Mouse (Mus musculus): Measurements from ENCODE around the gene Iffo2. TPM values are rescaled to one million over a fixed set of nuclear protein-coding genes. Genes with fewer than 3 reads are reported as not detected.

Iffo2 gene
- polyA plus RNA-seq, 1 experiment from 2014 or later = 2.2 TPM

DNA sequence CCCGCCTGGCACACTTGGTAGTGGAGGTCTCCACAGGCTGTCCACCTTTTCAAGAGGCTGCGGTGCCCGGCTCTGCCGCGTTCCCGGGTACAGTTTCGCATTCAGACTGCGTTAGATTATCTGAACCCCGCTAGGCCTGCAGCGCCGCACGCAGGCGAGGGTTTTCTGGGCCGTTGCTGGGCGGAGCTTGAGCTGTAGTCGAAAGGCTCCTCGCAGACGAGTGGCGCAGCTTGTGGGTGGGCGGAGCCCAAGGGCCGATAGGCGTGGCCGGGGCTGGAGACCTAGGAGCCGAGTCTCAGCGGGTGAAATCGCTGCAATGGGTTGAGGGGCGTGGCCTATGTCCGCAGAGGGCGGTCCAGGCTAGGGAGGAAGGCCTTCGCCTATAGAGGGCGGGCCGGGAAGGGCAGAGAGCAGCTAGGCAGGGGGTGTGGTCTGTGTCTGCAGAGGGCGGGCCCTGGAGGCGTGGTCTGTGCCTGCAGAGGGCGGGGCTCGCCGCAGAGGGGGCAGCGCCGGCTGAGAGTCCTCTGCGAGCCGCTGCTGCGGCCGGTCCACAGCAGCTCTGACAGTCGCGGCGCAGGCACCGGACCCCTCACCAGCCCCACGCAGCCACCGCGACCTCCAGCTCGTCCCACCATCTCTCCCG lies 43.9 kb downstream of the Iffo2 start:
- H3K4me1 ChIP-seq (replicated peaks; ENCODE audit: control insufficient read depth, insufficient read depth, low read length) = peaks cover 20% of the 10 kb centered on the region
- H3K9me3 ChIP-seq (ENCODE audit: control insufficient read depth, low read length) = no peaks in the 10 kb centered on the region
- H3K27me3 ChIP-seq (replicated peaks; ENCODE audit: control insufficient read depth, insufficient read depth, low read length) = peaks cover 31% of the 10 kb centered on the region
- peak overlapping the region; percentile 90 for H3K4me2 ChIP-seq
- 1% methylated on average over 40 of the region's 52 CpGs for WGBS
- H3K36me3 ChIP-seq (ENCODE audit: control insufficient read depth, insufficient read depth, low read length) = no peaks in the 10 kb centered on the region
- DNase-seq (ENCODE audit: low spot score) = peak; percentile 99
- peak overlapping the region; percentile 60; the same call in 1 of the 2 replicates for H3K27ac ChIP-seq (ENCODE audit: low read depth, low read length)
- peak overlapping the region; percentile 71 for H3K4me3 ChIP-seq (ENCODE audit: low read depth, low read length)
- H3K9ac ChIP-seq (ENCODE audit: low read depth, low read length) = peak overlapping the region; percentile 62
- peak; percentile 98 for ATAC-seq (replicated peaks; ENCODE audit: low FRiP score)

DNA sequence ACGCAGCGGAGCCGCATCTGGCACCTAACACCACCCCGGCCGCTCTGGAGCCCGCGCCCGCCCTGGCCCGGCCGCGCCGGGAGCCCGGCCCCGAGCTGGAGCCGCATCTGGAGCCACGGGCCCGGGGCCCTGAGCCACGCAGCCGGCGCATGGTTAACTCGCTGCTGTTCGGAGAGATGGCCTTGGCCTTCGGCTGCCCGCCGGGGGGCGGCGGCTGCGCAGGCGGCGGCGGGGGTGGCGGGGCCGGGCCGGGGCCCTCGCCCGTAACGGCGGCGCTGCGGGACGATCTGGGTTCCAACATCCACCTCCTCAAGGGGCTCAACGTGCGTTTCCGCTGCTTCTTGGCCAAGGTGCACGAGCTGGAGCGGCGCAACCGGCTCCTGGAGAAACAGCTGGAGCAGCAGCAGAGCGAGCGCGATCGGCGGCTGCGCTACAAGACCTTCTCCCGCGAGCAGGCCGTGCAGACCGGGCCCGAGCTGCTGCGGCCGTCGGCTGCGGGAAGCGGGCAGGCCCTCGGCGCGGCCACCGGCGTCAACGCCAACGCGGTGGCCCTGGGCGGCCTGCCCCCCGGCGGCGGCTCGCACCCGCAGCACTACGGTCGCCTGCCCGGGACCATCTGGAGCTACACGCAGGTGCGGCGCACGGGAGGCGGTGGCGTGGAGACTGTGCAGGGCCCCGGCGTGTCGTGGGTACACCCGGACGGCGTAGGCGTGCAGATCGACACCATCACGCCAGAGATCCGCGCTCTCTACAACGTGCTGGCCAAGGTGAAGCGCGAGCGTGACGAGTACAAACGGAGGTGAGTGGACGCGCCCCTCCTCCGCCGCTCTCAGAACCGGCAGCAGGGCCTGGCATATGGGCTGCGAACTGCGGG lies 44.7 kb downstream of the Iffo2 start:
- Histone ChIP-seq H3K27ac (ENCODE audit: low read depth, low read length) (peak overlapping the region; percentile 60), H3K9ac (ENCODE audit: low read depth, low read length) (peak overlapping the region; percentile 57), H3K4me2 (peak overlapping the region; percentile 90), H3K27me3 (replicated peaks; ENCODE audit: control insufficient read depth, insufficient read depth, low read length) (peaks cover 26% of the 10 kb centered on the region), H3K36me3 (ENCODE audit: control insufficient read depth, insufficient read depth, low read length) (no peaks in the 10 kb centered on the region), H3K4me3 (ENCODE audit: low read depth, low read length) (peak overlapping the region; percentile 71), H3K4me1 (replicated peaks; ENCODE audit: control insufficient read depth, insufficient read depth, low read length) (peaks cover 27% of the 10 kb centered on the region), H3K9me3 (ENCODE audit: control insufficient read depth, low read length) (no peaks in the 10 kb centered on the region)
- peak; percentile 57; the same call in 1 of the 2 replicates for ATAC-seq (replicated peaks; ENCODE audit: low FRiP score)
- no peak for DNase-seq (ENCODE audit: low spot score)
- WGBS = 1% methylated on average over 111 of the region's 111 CpGs

DNA sequence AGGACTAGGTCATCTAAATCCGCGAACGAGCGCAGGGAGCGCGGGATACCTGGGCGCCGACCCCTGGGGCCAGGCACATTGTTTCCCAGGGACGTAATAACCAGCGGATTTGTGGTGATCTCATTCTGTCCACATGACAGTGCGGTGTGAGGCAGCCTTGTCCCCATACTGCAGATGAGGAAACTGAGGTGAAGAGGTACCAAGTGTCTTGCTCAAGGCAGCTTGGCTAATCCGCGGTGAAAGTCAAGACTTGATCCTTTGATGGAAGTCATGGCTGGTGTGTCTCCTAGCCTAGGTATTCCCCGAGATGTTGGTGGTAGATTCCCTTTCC lies 45.3 kb downstream of the Iffo2 start:
- WGBS = 11% methylated on average over 14 of the region's 14 CpGs
- no peaks in the 10 kb centered on the region for H3K9me3 ChIP-seq (ENCODE audit: control insufficient read depth, low read length)
- H3K9ac ChIP-seq (ENCODE audit: low read depth, low read length) = peak overlapping the region; percentile 57
- H3K27ac ChIP-seq (ENCODE audit: low read depth, low read length) = peak overlapping the region; percentile 60; the same call in 1 of the 2 replicates
- peak overlapping the region; percentile 71 for H3K4me3 ChIP-seq (ENCODE audit: low read depth, low read length)
- ATAC-seq (replicated peaks; ENCODE audit: low FRiP score) = no peak
- peaks cover 33% of the 10 kb centered on the region for H3K4me1 ChIP-seq (replicated peaks; ENCODE audit: control insufficient read depth, insufficient read depth, low read length)
- H3K27me3 ChIP-seq (replicated peaks; ENCODE audit: control insufficient read depth, insufficient read depth, low read length) = peaks cover 26% of the 10 kb centered on the region
- H3K4me2 ChIP-seq = peak overlapping the region; percentile 90
- no peaks in the 10 kb centered on the region for H3K36me3 ChIP-seq (ENCODE audit: control insufficient read depth, insufficient read depth, low read length)
- no peak for DNase-seq (ENCODE audit: low spot score)

DNA sequence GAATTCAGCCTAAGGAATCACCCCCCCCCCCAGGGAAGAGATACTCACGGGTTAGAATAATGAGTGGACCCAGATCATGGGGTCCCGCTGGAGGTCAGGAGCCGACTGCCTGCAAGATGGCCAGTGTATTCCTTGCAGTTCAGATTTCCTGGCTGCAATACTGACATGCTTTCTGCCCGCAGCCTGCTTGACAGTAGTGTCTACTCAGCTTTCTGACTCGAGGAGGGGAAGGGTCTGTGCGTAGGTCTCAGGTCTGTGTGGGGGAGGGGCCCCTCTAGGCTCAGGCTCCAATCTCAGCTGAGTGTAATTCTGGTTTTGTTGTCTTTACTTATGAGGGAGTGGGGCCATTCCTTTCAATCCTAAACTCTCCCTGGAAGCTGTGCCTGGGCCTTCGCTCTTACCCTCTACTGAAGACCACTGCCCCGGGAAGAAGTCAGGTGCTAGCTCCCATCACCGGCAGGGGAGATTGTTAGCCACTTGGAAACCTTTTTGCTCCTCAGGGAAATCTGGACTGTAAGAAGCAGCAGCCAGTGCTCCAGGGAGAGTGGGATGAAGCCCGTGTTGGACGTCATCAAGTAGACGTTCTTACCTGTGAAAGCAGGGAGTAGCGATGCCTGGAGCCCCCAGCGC lies 46.0 kb downstream of the Iffo2 start:
- Histone ChIP-seq H3K9ac (ENCODE audit: low read depth, low read length) (no peak overlapping the region), H3K27ac (ENCODE audit: low read depth, low read length) (no peak overlapping the region), H3K4me3 (ENCODE audit: low read depth, low read length) (peak overlapping the region; percentile 71), H3K36me3 (ENCODE audit: control insufficient read depth, insufficient read depth, low read length) (no peaks in the 10 kb centered on the region), H3K4me2 (peak overlapping the region; percentile 90), H3K4me1 (replicated peaks; ENCODE audit: control insufficient read depth, insufficient read depth, low read length) (peaks cover 40% of the 10 kb centered on the region), H3K9me3 (ENCODE audit: control insufficient read depth, low read length) (no peaks in the 10 kb centered on the region), H3K27me3 (replicated peaks; ENCODE audit: control insufficient read depth, insufficient read depth, low read length) (peaks cover 26% of the 10 kb centered on the region)
- DNase-seq (ENCODE audit: low spot score) (no peak), ATAC-seq (replicated peaks; ENCODE audit: low FRiP score) (no peak)
- 57% methylated on average over 14 of the region's 14 CpGs for WGBS

DNA sequence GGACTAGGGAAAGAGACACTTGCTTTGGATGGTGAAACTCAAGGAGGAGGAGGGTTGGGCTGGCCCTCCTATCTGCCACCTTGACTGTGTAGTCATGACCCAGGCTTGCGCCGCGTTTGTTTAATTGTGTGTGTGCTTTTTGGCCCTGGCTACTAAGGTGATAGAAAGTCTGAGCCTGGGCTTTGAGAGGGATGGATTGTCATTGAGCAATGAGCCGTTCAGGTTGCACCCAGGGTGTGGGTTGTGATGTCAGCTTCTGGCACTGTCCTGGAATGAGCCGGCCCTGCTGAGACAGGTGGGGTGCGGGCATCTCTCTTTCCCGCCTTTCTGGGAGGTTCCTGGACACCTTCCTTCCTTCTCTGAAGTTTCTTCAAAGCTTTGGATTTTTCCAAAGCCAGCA lies 46.7 kb downstream of the Iffo2 start:
- no peak for DNase-seq (ENCODE audit: low spot score)
- no peak overlapping the region for H3K9ac ChIP-seq (ENCODE audit: low read depth, low read length)

DNA sequence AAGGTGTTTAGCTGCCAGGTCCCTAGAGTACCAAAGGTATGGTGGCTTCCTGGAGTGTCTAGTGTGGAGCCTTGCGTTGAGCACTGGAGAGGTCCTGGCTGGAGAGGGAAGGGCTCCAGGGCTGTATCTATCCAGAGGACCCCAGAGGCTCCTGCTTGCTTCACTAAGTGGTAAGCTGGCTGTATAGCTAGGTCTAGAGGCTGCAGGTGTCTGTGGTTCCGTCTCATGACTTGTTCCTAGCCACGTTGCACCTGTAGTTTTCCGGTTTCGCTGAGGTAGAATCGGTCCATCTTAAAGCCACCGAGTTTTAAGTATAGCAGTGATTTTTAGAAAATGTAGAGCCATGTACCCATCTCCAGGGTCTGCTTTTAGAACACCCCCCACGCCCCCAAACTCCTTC lies 48.0 kb downstream of the Iffo2 start:
- no peak overlapping the region for H3K27ac ChIP-seq (ENCODE audit: low read depth, low read length)
- ATAC-seq (replicated peaks; ENCODE audit: low FRiP score) (no peak), DNase-seq (ENCODE audit: low spot score) (no peak)
- peaks cover 56% of the 10 kb centered on the region for H3K4me1 ChIP-seq (replicated peaks; ENCODE audit: control insufficient read depth, insufficient read depth, low read length)
- peaks cover 26% of the 10 kb centered on the region for H3K27me3 ChIP-seq (replicated peaks; ENCODE audit: control insufficient read depth, insufficient read depth, low read length)
- H3K9ac ChIP-seq (ENCODE audit: low read depth, low read length) = no peak overlapping the region
- no peaks in the 10 kb centered on the region for H3K9me3 ChIP-seq (ENCODE audit: control insufficient read depth, low read length)
- no peak overlapping the region for H3K4me3 ChIP-seq (ENCODE audit: low read depth, low read length)
- no peaks in the 10 kb centered on the region for H3K36me3 ChIP-seq (ENCODE audit: control insufficient read depth, insufficient read depth, low read length)
- 84% methylated on average over 8 of the region's 8 CpGs for WGBS
- peak overlapping the region; percentile 34; the same call in 1 of the 2 replicates for H3K4me2 ChIP-seq

More for the DNA sequence above, 46.7 kb downstream of the Iffo2 start:
- Histone ChIP-seq H3K4me2 (peak overlapping the region; percentile 90), H3K4me1 (replicated peaks; ENCODE audit: control insufficient read depth, insufficient read depth, low read length) (peaks cover 46% of the 10 kb centered on the region), H3K36me3 (ENCODE audit: control insufficient read depth, insufficient read depth, low read length) (no peaks in the 10 kb centered on the region), H3K27me3 (replicated peaks; ENCODE audit: control insufficient read depth, insufficient read depth, low read length) (peaks cover 26% of the 10 kb centered on the region), H3K9me3 (ENCODE audit: control insufficient read depth, low read length) (no peaks in the 10 kb centered on the region), H3K4me3 (ENCODE audit: low read depth, low read length) (no peak overlapping the region), H3K27ac (ENCODE audit: low read depth, low read length) (no peak overlapping the region)
- WGBS = 75% methylated on average over 7 of the region's 7 CpGs
- no peak for ATAC-seq (replicated peaks; ENCODE audit: low FRiP score)

DNA sequence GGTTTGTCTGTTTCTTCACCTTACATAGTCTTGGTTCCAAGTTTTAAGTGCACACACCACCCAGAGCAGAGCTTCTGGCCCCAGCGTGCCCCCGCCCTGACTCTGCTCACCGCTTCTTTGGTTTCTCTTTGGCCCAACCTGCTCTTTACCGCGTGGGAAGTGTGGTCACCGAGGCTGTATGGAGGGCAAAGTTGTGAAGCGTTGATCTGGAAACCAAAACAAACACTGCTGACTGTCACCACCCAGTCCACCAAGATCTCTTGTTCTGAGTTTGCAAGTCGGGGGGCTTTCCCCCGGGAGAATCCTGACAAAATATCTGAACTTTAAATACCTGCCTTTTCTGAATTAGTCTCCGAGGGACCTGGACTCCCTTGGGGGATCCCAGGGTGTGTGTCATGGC lies 48.7 kb downstream of the Iffo2 start:
- H3K27ac ChIP-seq (ENCODE audit: low read depth, low read length) = no peak overlapping the region
- H3K27me3 ChIP-seq (replicated peaks; ENCODE audit: control insufficient read depth, insufficient read depth, low read length) = peaks cover 26% of the 10 kb centered on the region
- ATAC-seq (replicated peaks; ENCODE audit: low FRiP score) (no peak), DNase-seq (ENCODE audit: low spot score) (no peak)
- peak overlapping the region; percentile 34 for H3K4me2 ChIP-seq
- no peaks in the 10 kb centered on the region for H3K9me3 ChIP-seq (ENCODE audit: control insufficient read depth, low read length)
- 51% methylated on average over 10 of the region's 10 CpGs for WGBS
- no peak overlapping the region for H3K9ac ChIP-seq (ENCODE audit: low read depth, low read length)
- no peaks in the 10 kb centered on the region for H3K36me3 ChIP-seq (ENCODE audit: control insufficient read depth, insufficient read depth, low read length)
- peaks cover 52% of the 10 kb centered on the region for H3K4me1 ChIP-seq (replicated peaks; ENCODE audit: control insufficient read depth, insufficient read depth, low read length)
- no peak overlapping the region for H3K4me3 ChIP-seq (ENCODE audit: low read depth, low read length)

DNA sequence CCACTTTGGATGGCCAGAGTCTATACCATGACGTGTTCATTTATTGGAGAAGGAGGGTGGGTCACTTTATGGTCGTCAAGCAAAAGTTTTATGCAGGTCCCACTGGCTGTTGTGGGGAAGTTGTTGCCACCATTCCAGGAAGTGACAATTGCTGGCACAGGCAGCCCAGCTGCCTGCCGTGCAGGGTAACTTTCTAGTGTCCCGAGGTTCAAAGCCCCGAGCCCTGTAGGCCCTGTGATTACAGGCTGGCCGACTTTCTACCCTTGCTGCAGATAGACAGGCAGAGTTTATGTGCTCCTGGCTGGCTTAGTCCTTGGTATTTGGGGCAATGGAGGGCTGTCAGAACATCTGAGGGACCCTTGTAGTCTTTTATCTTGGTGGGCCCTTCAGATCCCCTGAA lies 49.1 kb downstream of the Iffo2 start:
- Histone ChIP-seq H3K36me3 (ENCODE audit: control insufficient read depth, insufficient read depth, low read length) (no peaks in the 10 kb centered on the region), H3K9ac (ENCODE audit: low read depth, low read length) (no peak overlapping the region), H3K27me3 (replicated peaks; ENCODE audit: control insufficient read depth, insufficient read depth, low read length) (peaks cover 26% of the 10 kb centered on the region), H3K27ac (ENCODE audit: low read depth, low read length) (no peak overlapping the region; the same call in 1 of the 2 replicates), H3K9me3 (ENCODE audit: control insufficient read depth, low read length) (no peaks in the 10 kb centered on the region), H3K4me3 (ENCODE audit: low read depth, low read length) (no peak overlapping the region), H3K4me2 (peak overlapping the region; percentile 16; the same call in 1 of the 2 replicates), H3K4me1 (replicated peaks; ENCODE audit: control insufficient read depth, insufficient read depth, low read length) (peaks cover 57% of the 10 kb centered on the region)
- 47% methylated on average over 6 of the region's 6 CpGs for WGBS
- DNase-seq (ENCODE audit: low spot score) (no peak), ATAC-seq (replicated peaks; ENCODE audit: low FRiP score) (no peak)

All from liver, embryonic 11.5 days (tissue).